Mouse (Mus musculus) testis, adult 2 months (tissue): ENCODE results near the gene Opcml. TPM values are rescaled to one million over a fixed set of nuclear protein-coding genes. Genes with fewer than 3 reads are reported as not detected.

ENCODE experiments used
- H3K27ac ChIP-seq: fragments of 200-500 bp; 2 replicates; pipeline ENCODE4 v1.5.1; 2012; ENCODE audit warnings: low read depth, low read length; ENCODE audit not compliant: control insufficient read depth, insufficient read depth
- H3K27me3 ChIP-seq: fragments of 200-500 bp; 2 replicates; pipeline ENCODE4 v1.6.1; 2012; ENCODE audit warnings: mild to moderate bottlenecking, low read length, moderate library complexity; ENCODE audit not compliant: control insufficient read depth, insufficient read depth
- H3K36me3 ChIP-seq: fragments of 200-500 bp; 2 replicates; pipeline ENCODE4 v1.6.1; 2012; ENCODE audit warnings: mild to moderate bottlenecking, low read length; ENCODE audit not compliant: control insufficient read depth, insufficient read depth
- H3K4me1 ChIP-seq: fragments of 200-500 bp; 2 replicates; pipeline ENCODE4 v1.6.1; 2012; ENCODE audit warnings: low read length; ENCODE audit not compliant: control insufficient read depth, insufficient read depth
- H3K4me3 ChIP-seq: fragments of 200-500 bp; 2 replicates; pipeline ENCODE4 v1.5.1; 2012; ENCODE audit warnings: low read depth, mild to moderate bottlenecking, low read length, moderate library complexity, mixed read lengths; ENCODE audit not compliant: control insufficient read depth
- CTCF ChIP-seq: fragments of 200-500 bp; IDR thresholded peaks from 2 replicates; pipeline ENCODE4 v1.5.1; 2012; ENCODE audit warnings: low read depth, mild to moderate bottlenecking, inconsistent platforms, low read length, moderate library complexity; ENCODE audit not compliant: control insufficient read depth, insufficient read depth, insufficient replicate concordance
- POLR2A ChIP-seq: fragments of 200-500 bp; IDR thresholded peaks from 2 replicates; pipeline ENCODE4 v1.6.1; 2012; ENCODE audit warnings: low read depth, mild to moderate bottlenecking, inconsistent platforms, low read length, moderate library complexity; ENCODE audit not compliant: control insufficient read depth
- polyA plus RNA-seq: library from polyadenylated mRNA; depleted of rRNA; stranded (reverse); fragments of >200 nt; gene quantifications from 2 replicates; pipeline ENCODE4 v1.2.3, GENCODE M21; 2012

The Opcml gene
- polyA plus RNA-seq, 1 experiment: 0.62 TPM

DNA sequence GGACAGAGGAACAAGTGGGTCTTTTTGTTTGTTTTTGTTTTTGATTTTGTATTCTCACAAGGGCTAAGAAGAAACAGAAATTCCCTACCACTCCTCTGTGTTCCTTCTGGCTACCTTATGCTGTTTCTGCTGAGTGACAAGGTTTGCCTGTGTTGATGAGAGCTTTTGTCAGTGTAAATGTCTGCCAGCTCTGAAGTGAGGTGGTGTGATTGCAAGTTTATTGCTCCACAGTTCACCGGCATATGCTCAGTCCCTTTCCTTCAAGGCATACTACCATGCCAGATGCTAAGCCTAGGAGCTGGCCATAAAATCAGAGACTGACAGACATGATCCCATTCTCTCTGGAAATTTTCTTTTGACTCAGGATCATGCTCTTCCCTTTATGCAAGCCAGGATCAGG is 1178.9 kb downstream of the Opcml start:
- H3K27ac ChIP-seq: no peak overlapping the region
- H3K4me1 ChIP-seq: no peaks in the 10 kb centered on the region
- no peaks in the 10 kb centered on the region for H3K36me3 ChIP-seq
- no peak for TF ChIP-seq POLR2A
- no peak for TF ChIP-seq CTCF
- H3K4me3 ChIP-seq: no peak overlapping the region
- no peaks in the 10 kb centered on the region for H3K27me3 ChIP-seq
